Mouse (Mus musculus): ENCODE measurements around the gene Cfap46.

DNA sequence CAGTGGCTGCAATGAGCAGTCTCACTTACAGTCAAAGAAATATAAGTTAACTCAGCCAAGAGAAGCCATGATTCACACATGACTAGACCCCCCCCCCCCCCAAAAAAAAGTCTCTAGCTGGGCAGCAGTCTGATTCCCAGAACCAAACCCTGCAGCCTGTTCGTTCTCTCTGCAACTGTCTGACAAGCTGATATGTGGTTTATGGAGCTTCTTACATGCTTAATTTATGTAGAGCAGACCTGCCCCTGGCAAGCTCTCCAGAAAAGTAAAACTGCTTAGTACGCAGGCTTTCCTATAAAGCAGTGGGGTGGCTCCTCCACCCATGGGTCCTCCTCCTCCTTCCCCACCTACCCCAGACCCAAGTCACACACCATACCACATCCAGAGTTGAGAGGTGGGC lies 50.2 kb downstream of the Cfap46 start:
- TF ChIP-seq CTCF (IDR thresholded peaks at IDR 0.05; ENCODE audit: control insufficient read depth, insufficient read depth, low read length) (no peak), POLR2A (IDR thresholded peaks at IDR 0.05; ENCODE audit: borderline replicate concordance, control insufficient read depth, low read depth, low read length) (no peak)
